In genomic region chr1:59437927-59438326, GRCm38 (mm10) we compare ENCODE assay signal across 9 mouse cellular contexts. TPM values are rescaled to one million over a fixed set of nuclear protein-coding genes. Genes with fewer than 3 reads are reported as not detected.
DNase-seq lines count a peak whose midpoint lies in the region; ATAC-seq and TF ChIP-seq lines count a peak whose summit lies in the region.
"Had no signal": no experiment of that assay in that cellular context is flagged by ENCODE, and none has a peak within 500 bp of the region (broad histone marks: within the 10 kb centered on the region; RNA-seq: fewer than 3 reads in every experiment).

No protein-coding gene starts in this region.

- H3K4me1 ChIP-seq in intestine, embryonic 14.5 days (replicated peaks; ENCODE audit: control insufficient read depth, insufficient read depth, low read length), result peaks cover 14% of the 10 kb centered on the region
- H3K4me1 ChIP-seq in intestine, postnatal 0 days (replicated peaks; ENCODE audit: control insufficient read depth, insufficient read depth, low read length), result peaks cover 9% of the 10 kb centered on the region; the same call in 1 of the 2 replicates
- H3K4me1 ChIP-seq in kidney, adult 2 months (ENCODE audit: control insufficient read depth, insufficient read depth, low read length), result peaks cover 21% of the 10 kb centered on the region
- 0 out of 2 replicates have a peak, but pooled peaks cover 5% of the 10 kb centered on the region for H3K4me1 ChIP-seq in liver, embryonic 13.5 days (replicated peaks)
- peaks cover 21% of the 10 kb centered on the region for H3K4me1 ChIP-seq in small intestine, adult 2 months (ENCODE audit: control insufficient read depth, insufficient read depth, insufficient read length, low read length)

- 34% methylated on average over 3 of the region's 3 CpGs for WGBS in intestine, embryonic 14.5 days
- WGBS in intestine, postnatal 0 days, result 43% methylated on average over 3 of the region's 3 CpGs
- WGBS in kidney, adult 2 months, result 28% methylated on average over 3 of the region's 3 CpGs
- 67% methylated on average over 3 of the region's 3 CpGs for WGBS in liver, embryonic 13.5 days (ENCODE audit: insufficient replicate concordance)
- 55% methylated on average over 3 of the region's 3 CpGs for WGBS in small intestine, adult 2 months

- no peaks in the 10 kb centered on the region for H3K27me3 ChIP-seq in intestine, embryonic 14.5 days (replicated peaks; ENCODE audit: control insufficient read depth, insufficient read depth, low read length)
- no peaks in the 10 kb centered on the region for H3K27me3 ChIP-seq in intestine, postnatal 0 days (replicated peaks; ENCODE audit: control insufficient read depth, insufficient read depth, low read length)
- H3K27me3 ChIP-seq in kidney, adult 2 months (replicated peaks; ENCODE audit: control insufficient read depth, insufficient read depth, low read length), result no peaks in the 10 kb centered on the region
- H3K27me3 ChIP-seq in liver, embryonic 13.5 days, result no peaks in the 10 kb centered on the region
- no peaks in the 10 kb centered on the region for H3K27me3 ChIP-seq in small intestine, adult 2 months (ENCODE audit: control insufficient read depth, insufficient read depth, low read length)

- no peak for DNase-seq in intestine, embryonic 14.5 days (ENCODE audit: low spot score)
- DNase-seq in kidney, adult 2 months, result peak; percentile 56
- no peak for DNase-seq in liver, embryonic 13.5 days
- DNase-seq in ovary, postnatal 36 days (ENCODE audit: low spot score), result no peak
- no peak for DNase-seq in frontal cortex, postnatal 36 days (ENCODE audit: low spot score in 2 of 2)
- no peak for DNase-seq in heart, adult 11 months
- DNase-seq: heart, postnatal 14 days had no signal

- H3K4me2 ChIP-seq in intestine, embryonic 14.5 days (ENCODE audit: low read length), result no peak overlapping the region
- H3K4me2 ChIP-seq in intestine, postnatal 0 days (replicated peaks; ENCODE audit: low read depth), result no peak overlapping the region
- H3K4me2 ChIP-seq in liver, embryonic 13.5 days, result no peak overlapping the region

- no peak overlapping the region for H3K4me3 ChIP-seq in intestine, embryonic 14.5 days (ENCODE audit: low read depth, low read length)
- H3K4me3 ChIP-seq in intestine, postnatal 0 days (ENCODE audit: low read depth, low read length), result no peak overlapping the region
- no peak overlapping the region for H3K4me3 ChIP-seq in kidney, adult 2 months (ENCODE audit: insufficient read depth, low read depth, low read length)
- H3K4me3 ChIP-seq in liver, embryonic 13.5 days (replicated peaks), result no peak overlapping the region
- no peak overlapping the region for H3K4me3 ChIP-seq in small intestine, adult 2 months (ENCODE audit: low read depth, low read length)

- no peak for TF ChIP-seq POLR2A in kidney, adult 2 months (IDR thresholded peaks at IDR 0.05; ENCODE audit: low read depth, low read length)
- no peak for TF ChIP-seq POLR2A in small intestine, adult 2 months (IDR thresholded peaks at IDR 0.05; ENCODE audit: low read depth, low read length)

- no peaks in the 10 kb centered on the region for H3K9me3 ChIP-seq in intestine, embryonic 14.5 days (ENCODE audit: control insufficient read depth, low read length)
- H3K9me3 ChIP-seq in intestine, postnatal 0 days (ENCODE audit: control insufficient read depth), result no peaks in the 10 kb centered on the region
- no peaks in the 10 kb centered on the region for H3K9me3 ChIP-seq in liver, embryonic 13.5 days (replicated peaks)

- no peaks in the 10 kb centered on the region for H3K36me3 ChIP-seq in intestine, embryonic 14.5 days (ENCODE audit: control insufficient read depth, insufficient read depth, low read length)
- H3K36me3 ChIP-seq in intestine, postnatal 0 days (ENCODE audit: control insufficient read depth, insufficient read depth), result no peaks in the 10 kb centered on the region
- no peaks in the 10 kb centered on the region for H3K36me3 ChIP-seq in kidney, adult 2 months (ENCODE audit: control insufficient read depth, insufficient read depth, low read length)
- no peaks in the 10 kb centered on the region for H3K36me3 ChIP-seq in liver, embryonic 13.5 days
- no peaks in the 10 kb centered on the region for H3K36me3 ChIP-seq in small intestine, adult 2 months (ENCODE audit: control insufficient read depth, insufficient read depth, low read length)

- no peak for TF ChIP-seq CTCF in intestine, postnatal 0 days (IDR thresholded peaks at IDR 0.05; ENCODE audit: low read depth)
- TF ChIP-seq CTCF in kidney, adult 2 months (conservative IDR thresholded peaks at IDR 0.05; ENCODE audit: insufficient read depth, insufficient read length, low read depth, low read length), result no peak
- TF ChIP-seq CTCF in small intestine, adult 2 months (IDR thresholded peaks at IDR 0.05; ENCODE audit: extremely low read depth, insufficient read length, insufficient replicate concordance, low read depth, low read length), result no peak

- no peak for ATAC-seq in intestine, embryonic 14.5 days (replicated peaks; ENCODE audit: low FRiP score, low TSS enrichment, low read depth)
- ATAC-seq in intestine, postnatal 0 days, result no peak
- ATAC-seq in liver, embryonic 13.5 days (ENCODE audit: low read depth), result peak; percentile 63

- no peak overlapping the region for H3K9ac ChIP-seq in intestine, embryonic 14.5 days (ENCODE audit: low read length)
- no peak overlapping the region for H3K9ac ChIP-seq in intestine, postnatal 0 days (ENCODE audit: low read depth, low read length)
- no peak overlapping the region for H3K9ac ChIP-seq in liver, embryonic 13.5 days

- H3K27ac ChIP-seq in intestine, embryonic 14.5 days (ENCODE audit: low read depth), result peak overlapping the region; percentile 44; the same call in 1 of the 2 replicates
- no peak overlapping the region for H3K27ac ChIP-seq in intestine, postnatal 0 days (ENCODE audit: low read depth, low read length)
- H3K27ac ChIP-seq in kidney, adult 2 months (ENCODE audit: insufficient read depth, low read depth, low read length), result peak overlapping the region; percentile 71
- H3K27ac ChIP-seq in liver, embryonic 13.5 days, result peak overlapping the region; percentile 66; the same call in 1 of the 2 replicates
- 0 out of 2 replicates have a peak overlapping the region, but pooled peaks have one; percentile 46 for H3K27ac ChIP-seq in small intestine, adult 2 months (ENCODE audit: insufficient read depth, low read depth, low read length)

RNA-seq across cellular contexts. Expression of gene Fzd7, which starts 44.3 kb away (rescaled TPM):
- polyA plus RNA-seq in intestine, embryonic 14.5 days (2014; fragmentation: Nextera tagmentation; extraction: Ambion mirVana), result 10.8 and 11.5 TPM in 2 replicates
- 2.6 and 3.0 TPM in 2 replicates for polyA plus RNA-seq in intestine, postnatal 0 days (2015; fragmentation: Nextera tagmentation; extraction: Ambion mirVana)
- 8.6 and 12.6 TPM in 2 replicates for polyA plus RNA-seq in kidney, adult 2 months (2012; rRNA removed)
- 1.4 and 2.0 TPM in 2 replicates for polyA plus RNA-seq in liver, embryonic 13.5 days (2015; fragmentation: Nextera tagmentation; extraction: Ambion mirVana)
- polyA plus RNA-seq in small intestine, adult 2 months (2012; rRNA removed), result 10.5 and 15.1 TPM in 2 replicates
